Mouse (Mus musculus) monocyte, adult 2 months (primary cell): ENCODE results near the gene Ptma.

Experiments used
- DNase-seq, 2 experiments: peaks; one replicate each; pipeline ENCODE4 v3.0.0; 2022; ENCODE audit warnings: low spot score in 2 of 2, low read depth in 1 of 2

Gene Ptma

DNA sequence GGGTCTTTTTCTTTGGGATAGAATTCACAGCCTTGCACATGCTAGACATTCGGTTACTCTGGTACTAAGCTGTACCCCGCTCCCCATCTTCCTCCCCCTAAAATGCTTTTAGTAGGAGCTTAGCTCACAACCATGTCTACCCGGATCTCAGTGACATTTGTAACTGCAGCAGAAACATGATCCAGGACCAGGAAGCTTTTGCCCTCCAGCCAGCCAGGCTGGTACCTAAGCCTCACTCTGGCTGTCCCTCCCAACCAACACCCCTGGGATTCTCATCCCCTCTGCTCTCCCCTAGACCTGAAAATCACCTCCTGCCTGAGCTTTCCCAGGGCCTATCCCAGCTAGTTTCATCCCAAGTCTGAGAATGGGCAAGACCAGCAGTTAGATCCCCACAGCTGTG is 32.7 kb upstream of the Ptma start:
- DNase-seq: no peak

DNA sequence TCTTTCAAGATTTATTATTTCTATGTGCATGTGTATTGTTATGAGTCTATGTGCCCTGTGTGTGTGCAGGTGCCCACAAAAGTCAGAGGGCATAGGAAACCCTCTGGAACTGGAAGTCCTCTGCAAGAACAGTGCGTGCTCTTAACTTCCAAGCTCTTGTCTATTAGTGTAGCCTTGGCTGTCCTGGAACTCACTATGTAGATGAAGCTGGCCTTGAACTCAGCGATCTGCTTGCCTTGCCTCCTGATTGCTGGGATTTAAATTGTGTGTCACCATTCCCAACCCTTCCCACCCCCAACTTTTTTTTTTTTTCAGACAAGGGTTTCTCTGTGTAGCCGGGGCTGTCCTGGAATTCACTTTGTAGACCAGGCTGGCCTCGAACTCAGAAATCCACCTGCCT is 30.2 kb upstream of the Ptma start:
- DNase-seq: no peak

DNA sequence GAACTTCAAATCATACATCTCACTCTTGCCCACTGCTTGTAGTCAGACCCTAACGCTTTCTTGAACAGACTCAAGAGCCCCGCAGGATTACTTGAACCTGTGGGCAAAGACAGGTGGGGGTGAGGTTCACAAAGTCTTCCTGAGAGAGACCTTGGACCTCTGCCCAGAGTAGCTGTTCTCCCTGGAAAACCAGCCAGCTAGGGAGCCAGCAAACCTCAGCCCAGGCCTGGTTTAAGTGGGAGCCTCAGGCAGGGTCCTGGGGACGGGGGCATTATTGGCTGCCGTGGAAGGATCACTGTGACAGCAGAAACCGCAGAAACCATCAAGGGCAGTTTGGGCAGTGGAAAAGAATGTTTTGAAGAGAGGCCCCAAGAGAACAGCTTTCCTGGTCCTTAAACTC is 29.2 kb upstream of the Ptma start:
- no peak for DNase-seq

DNA sequence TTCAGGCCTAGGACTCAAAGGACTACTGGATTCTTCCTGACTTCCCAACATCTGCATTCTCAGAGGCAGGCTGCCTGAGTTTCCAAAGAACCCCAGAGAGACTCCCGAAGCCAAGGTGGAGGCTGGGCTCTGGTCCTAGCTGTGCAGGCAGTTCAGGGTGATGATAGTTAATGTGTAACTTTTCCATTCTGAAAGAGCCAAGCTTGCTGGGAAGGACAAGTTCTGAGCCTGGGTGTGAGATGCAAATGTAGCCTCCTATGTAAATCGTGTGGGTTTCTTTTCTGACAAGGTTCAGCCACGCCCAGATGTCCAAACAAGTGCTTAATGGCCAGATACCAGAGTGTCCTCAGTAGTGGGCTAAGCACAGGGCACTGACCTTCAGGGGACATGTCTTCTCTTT is 28.5 kb upstream of the Ptma start:
- DNase-seq: no peak

DNA sequence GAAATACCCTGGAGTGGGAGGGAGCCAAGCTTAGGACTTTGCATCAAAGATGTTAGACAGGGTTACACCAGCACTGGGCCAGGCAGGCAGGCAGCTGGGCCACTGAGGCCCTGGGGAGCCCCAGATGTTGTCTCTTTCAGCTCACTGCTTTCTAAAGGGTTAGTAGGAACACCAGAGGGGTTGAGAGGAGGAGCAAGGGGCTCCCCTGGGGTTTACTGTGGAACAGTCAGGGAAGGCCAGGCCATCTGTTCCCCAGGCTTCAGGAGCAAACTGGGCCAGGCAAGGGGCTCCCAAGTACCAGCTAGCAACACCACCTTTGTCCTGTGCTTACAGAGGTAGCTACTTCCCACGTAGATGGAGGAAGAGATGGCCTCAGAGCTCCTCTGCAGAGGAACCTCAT is 27.9 kb upstream of the Ptma start:
- no peak for DNase-seq

DNA sequence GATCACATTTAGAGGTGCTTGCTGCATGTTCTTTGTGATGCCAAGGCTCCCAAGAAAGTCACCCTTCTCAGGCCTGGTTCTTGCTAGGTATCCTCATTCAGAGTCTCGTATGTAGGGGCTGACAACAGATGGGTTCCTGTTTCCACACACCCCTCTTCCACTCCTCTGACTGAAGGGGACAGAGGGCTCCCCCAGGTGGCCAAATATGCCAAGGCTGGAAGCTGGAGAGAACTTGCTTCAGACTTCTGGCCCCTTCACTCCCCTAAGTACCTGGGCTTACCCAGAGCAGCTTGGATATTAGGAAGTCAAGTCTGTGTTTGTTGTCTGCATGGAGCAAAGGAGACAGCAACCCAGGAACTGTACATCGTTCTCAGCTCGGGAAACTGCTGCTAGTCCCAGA is 26.6 kb upstream of the Ptma start:
- peak in 1 of 2 experiments; percentile 52 for DNase-seq

DNA sequence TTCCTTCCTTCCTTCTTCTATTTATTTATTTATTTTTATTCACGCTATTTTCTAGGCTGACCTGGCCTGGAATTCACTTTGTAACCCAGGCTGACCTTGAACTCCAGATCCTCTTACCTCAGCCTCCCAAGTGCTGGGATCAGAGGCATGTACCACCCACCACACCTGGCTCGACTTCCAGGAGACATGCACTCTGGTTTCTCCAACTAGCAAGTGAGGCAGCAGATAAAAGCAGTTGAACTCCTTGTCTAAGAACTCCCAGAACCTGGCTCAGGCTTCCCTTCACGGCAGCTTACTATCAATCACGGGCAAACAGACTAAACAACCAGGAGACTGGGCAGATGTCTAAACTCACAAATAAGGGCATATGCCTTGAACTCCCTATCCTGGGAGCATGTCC is 25.8 kb upstream of the Ptma start:
- no peak for DNase-seq

DNA sequence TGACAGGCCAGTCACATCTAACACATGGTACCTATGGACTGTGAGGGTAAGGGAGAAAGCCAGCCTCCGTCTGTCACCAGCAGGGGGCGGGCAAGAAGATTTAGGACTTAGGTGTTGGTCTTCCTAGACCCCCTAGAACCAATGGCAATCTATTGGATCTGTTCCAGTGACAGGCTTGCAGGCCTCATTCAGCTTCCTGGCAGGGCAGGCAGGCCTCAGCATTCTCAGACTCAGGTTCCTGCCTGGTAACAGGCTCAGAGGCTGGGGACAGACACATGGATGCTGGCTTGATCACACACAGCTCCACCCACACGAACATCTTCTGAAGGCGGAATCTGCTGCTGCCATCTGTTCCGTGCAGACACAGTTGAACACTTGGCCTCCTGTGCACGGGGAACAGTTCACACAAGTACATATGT is 25.4 kb upstream of the Ptma start:
- peak in 1 of 2 experiments; percentile 33 for DNase-seq

DNA sequence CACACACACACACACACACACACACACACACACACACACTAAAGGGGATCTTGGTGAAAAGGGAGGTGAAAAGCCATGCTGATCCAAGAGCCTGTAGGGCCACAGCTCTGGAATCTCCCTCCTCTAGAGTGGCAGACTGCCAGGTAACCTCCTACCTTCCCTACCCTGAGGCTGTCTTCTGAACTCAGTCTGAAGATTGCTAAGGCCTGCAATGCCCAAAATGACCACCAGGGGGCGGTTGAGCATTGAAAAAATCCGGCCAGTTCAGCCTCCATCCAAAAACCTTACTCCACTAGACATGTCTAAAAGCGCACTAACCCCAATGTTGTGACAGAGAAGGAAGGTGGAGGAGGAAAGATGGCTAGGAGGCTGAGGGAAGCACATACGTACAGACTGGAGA is 25.0 kb upstream of the Ptma start:
- DNase-seq: peak in 1 of 2 experiments; percentile 90

DNA sequence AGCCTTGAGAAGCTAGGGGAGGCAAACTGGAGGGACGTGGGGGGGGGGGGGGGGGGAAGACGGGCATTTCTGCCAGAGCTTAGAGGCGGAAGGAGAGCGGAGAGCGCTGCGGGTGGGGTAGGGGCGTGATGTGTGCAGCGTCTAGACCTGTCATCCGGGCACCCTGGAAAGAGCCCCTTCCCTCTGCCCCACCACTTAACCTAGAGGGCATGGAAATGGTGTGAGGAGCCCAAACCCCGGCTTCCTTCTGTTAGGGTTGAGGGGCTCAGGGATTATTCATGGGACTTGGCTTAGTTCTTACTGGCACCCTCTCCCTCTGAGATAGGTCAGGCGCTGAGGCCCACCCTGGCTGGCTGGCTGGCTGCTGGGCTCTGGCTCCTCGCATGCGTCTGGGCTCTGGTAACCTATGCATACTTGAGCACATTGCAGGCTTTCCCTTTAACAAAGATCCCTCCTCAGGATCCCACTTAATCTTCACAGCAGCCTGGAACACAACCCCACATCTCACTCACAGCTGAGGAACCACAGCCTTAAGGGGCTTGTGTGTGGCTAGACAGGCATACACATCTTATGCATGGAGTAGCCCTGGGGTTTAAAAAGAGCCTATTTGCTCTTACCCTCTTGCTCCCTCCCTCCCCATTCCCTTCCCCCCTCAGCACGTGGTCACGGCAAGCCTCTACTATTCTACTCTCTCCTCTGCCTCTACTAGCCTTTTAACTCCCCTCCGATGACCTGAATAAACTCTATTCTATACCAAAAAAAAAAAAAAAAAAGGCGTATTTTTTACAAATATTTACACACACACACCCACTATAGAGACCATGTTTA is 24.1 kb upstream of the Ptma start:
- no peak for DNase-seq

DNA sequence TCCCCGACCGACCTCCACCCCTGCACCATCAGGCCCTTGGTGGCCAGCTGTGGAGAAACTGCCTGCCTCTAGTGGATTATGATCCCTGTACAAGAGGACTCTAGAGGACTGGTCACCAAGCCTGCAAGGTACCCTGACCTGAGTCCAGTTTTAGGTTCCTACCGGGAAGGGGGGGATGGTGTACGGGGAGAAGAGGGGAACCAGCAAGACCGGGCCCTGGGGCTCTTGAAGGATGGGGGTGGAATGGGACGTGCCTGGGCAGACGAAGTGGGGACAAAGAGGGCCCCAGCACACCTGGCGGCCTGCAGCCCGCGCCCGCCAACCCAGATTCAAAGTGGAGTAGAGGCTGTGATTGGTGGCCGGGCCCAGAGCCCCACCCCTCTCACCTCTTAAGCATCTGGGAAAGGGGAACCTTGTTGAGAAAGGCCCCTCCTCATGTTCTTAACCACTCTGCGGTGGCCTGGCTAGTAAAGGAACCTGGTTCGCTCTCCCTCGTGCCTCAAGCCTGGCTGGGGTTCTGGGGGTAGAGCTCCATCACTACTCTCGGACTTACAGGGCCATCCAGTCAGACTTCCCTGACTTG is 23.3 kb upstream of the Ptma start:
- DNase-seq: peak in 1 of 2 experiments; percentile 44

DNA sequence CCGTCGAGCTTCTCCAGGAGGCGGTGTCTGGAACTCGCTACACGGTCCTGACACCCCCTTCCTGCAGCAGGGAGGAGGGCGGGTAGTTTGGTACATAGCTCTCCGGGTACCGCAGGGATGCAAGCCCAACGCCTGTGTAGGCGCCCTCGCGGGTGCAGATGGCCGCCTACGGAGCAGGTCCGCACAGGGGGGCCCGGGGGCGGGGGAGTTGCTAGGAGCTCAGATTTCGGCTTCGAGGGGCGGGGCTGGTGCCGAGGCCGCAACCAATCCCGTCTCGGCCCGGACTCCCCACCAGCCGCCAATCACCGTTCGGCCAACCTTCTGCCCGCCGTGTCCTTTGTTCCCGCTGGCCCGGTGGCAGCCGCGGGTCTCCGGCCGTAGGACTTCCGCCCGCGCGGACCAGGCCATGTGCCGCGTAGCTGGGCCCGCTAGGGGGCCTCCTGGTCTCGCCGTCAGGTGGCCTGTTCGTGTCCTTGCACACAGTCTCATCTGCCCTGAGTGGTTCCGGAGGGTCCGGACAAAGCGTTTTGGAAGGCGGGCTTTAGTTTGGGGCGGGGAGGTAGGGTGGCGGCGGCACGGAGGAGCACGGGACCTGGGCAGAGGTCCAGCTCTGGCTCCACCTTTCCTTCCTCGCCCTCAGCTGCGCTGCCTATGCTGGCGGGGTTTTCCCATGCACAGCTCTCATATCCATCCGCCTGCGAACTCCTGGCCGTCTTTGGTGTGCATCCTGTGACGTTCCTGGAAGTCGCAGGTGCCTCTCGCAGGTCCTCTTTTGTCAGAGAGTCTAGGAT is 22.4 kb upstream of the Ptma start:
- peak; percentile 73 to 85 for DNase-seq

DNA sequence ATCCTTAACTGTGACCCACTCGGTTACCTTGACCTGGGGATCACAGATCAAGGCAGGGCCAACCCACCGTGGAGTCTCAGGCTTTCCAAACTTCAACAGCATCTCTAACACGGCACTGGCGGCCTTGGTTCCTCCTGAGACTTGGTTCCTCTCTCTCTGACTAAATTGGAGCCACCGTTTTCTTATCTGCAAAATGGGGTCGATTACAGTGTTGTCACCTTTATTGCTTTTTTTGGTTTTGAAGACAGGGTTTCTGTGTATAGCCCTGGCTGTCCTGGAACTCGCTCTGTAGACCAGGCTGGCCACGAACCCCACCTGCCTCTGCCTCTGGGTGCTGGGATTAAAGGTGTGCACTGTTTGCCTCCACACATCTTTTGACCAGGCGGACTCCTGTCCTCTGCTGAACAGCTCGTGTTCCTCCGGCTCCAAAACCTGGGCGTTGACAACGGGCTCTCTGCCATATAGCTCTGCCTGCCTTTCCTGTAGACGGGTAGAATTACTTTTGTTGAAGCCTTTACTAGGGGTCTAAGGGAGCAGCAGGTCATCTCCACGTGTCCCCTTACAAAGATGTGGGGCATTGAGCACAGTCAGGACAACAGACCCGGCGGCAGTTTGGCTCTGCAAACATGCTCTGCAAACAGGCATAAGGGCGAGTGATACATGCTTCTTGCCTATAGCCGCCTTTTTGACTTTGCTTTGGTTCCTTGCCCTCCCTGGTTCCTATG is 21.7 kb upstream of the Ptma start:
- no peak for DNase-seq

DNA sequence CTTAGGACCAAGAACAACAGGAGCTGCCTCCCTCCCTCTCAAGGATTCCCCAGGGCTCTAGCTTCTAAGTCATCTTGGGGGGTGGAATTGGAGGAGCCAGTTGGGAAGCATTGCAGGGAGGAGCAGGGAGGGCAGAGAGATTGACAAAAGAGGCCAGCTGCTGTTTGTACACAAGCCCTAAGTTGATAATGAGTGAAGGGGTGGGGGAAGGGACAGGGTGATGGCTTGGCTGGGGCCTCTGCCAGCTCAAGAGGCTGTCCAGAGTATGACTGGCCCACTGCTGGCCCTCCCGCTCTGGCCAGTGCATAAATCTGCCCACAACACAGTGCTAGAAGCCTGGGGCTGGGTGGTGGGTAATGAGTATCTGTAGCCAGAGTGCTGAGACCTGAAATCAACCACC is 21.1 kb upstream of the Ptma start:
- no peak for DNase-seq

DNA sequence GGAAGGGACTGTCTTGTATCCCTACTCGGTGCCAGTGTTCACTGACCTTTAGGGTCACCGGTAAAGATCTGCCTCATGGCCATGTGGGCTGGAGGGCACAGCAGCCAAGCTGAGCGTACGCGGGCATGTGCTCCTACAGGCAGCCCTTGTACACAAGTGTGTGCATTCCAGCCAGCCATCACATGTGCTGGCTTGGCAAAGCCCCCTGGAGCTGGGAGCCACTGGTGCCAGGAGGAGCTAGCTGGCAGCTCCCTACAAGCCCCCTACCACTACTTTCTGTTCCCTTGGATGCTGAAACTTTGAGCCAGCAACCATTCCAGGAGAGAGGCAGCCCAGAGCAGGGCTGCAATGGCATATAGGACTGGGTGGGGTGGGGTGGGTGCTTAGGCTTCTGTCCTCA is 20.1 kb upstream of the Ptma start:
- DNase-seq: no peak

DNA sequence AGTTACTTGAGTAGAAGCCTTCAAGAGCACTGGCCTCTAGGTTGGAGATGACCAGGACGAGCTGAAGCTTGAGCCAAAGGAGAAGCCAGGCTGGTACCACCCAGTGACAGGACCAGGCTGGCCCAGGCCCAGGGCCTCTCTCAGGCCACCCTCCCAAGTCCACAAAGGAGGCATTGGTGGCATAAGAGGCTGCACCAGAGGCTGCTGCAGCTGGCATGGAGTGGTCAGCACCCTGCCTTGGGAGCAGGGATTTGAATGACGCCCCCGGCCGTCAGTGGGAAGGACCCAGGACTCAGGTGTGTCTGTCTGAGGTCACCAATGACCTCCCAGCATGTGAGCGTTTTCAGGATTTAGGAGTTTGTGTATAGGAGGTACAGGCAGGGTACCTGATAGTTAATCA is 18.7 kb upstream of the Ptma start:
- no peak for DNase-seq

DNA sequence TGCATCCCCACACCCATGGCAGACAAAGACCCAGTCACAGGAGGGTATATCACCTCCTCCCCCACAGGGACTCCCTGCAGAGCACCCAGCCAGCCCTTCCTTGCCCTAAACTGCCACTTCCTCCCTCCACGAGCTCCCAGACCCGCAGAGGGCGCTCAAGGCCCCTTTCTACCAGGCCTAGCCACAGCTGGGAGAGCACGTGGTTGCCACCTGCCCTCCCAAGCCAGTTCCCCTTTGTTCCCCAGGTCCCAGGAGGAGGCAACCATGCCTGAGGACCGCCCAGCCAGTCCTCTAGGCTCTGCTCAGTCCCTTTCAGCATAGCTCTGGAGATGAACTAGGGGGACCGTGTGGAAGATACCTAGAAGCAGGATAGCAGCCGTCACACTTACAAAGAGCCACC is 17.1 kb upstream of the Ptma start:
- DNase-seq: peak; percentile 84 to 90

DNA sequence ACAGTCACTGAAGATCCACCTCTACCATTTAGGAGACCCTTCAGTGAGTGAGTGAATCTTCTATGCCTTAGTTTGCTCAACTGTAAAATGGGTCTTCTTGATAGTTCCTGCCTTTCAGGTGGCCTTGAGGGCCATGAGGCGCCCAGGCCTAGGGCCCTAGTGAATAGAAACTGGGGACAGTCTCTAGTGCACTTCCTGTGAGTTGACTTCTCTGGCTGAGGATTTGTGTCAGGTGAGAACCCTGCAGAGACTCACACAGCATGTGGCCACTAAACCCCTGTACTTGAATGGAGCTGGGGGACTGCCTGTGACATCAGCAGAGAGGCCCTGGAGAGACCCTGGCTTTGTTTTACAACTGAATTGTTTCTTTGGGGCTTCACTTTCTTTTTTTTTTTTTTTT is 16.3 kb upstream of the Ptma start:
- DNase-seq: no peak

DNA sequence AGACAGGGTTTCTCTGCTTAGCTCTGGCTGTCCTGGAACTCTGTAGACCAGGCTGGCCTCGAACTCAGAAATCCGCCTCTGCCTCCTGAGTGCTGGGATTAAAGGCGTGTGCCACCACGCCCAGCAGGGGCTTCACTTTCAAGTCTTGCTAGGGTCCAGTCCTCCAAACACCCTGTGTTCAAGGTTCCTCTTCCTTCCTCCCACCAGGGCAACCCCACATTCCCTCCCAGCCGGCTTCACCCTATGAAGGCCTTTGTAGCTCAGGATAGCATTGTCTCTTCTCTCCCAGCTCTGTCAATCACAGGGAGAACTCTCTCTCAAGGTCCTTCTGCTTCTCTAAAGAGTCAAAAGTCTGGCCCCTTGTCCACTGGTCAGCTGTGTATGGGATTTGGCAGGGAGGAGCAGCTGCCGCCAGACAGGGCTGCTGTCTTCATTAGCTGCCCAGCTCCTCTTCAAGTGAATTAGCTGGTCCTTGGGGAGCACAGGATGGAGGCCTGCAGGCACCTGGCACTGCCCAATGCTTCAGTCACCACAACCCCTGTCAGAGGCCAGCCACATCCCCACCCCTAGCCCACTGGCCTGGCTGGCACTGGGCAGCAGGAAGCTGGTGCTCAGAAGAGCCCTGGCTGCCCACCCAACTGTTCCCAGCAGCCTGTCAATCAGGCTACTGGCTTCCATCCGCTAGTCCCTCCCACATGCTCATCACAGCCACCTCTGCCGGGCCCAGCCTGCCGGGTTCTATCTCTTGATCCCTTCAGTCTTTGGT is 15.7 kb upstream of the Ptma start:
- no peak for DNase-seq

DNA sequence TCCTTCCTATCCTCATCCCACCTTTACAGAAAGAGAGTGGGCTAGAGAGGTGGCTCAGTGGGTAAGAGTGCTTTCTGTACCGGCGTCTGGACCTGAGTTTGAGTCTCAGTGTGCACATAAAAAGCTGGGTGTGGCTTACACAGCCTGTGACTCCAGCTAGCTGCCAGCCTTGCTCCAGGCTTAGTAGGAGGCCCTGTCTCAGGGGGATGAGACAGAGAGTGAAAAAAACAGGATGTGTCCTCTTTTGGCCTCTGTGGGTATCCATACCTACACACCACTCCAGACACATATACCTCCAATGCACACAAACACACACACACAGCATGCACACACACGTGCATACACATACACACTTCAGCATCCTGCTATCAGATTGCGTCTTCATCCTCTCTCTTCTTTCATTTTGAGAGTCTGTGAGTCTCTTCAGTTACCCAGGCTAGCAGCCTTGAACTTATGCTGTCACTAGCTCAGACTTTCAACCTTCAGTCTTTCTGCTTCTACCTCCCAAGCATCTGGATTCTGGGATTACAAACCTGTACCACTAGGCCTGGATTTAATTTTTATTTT is 14.3 kb upstream of the Ptma start:
- no peak for DNase-seq
